13 mouse cellular contexts compared by ENCODE assay signal in the genomic region with DNA sequence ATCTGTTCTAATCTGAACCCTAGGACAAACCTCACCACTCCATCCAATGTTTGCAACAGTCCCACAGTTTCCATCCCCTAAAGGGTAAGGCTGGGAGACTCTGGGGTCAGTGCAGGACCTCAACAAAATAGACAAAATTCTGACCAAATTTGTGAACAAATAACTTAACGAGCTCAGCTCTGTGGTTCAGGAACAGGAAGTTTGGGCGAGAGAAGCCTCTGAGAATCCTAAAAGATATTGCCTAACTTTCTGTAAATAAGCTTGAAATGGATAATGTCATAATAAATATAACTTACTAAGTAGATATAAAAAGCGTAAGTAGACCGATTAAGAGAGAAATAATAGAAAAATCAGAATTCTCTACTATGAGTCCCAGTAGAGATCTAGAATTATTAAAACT.
"Had no signal": no experiment of that assay in that cellular context is flagged by ENCODE, and none has a peak within 500 bp of the region (broad histone marks: within the 10 kb centered on the region; RNA-seq: fewer than 3 reads in every experiment).

No protein-coding gene starts in this region.

- DNase-seq: lung, adult 18-20 months; lung, embryonic 14.5 days; lung, postnatal 10 days; lung, postnatal 4 days; right cerebral cortex, postnatal 14 days; thymus, adult 2 months; thymus, postnatal 25 days; thymus, postnatal 4 days had no signal

- H3K36me3 ChIP-seq: midbrain, embryonic 13.5 days; midbrain, embryonic 15.5 days; neural tube, embryonic 12.5 days had no signal

- H3K9me3 ChIP-seq: megakaryocyte, embryonic 14.5 days; midbrain, embryonic 13.5 days; midbrain, embryonic 15.5 days; neural tube, embryonic 12.5 days had no signal

- ATAC-seq: midbrain, embryonic 13.5 days; midbrain, embryonic 15.5 days had no signal

- H3K4me3 ChIP-seq: megakaryocyte, embryonic 14.5 days; midbrain, embryonic 13.5 days; midbrain, embryonic 15.5 days; neural tube, embryonic 12.5 days had no signal

- H3K4me2 ChIP-seq: lung, embryonic 14.5 days; midbrain, embryonic 11.5 days; midbrain, embryonic 13.5 days; midbrain, embryonic 15.5 days; neural tube, embryonic 12.5 days had no signal

- H3K27ac ChIP-seq: midbrain, embryonic 13.5 days; midbrain, embryonic 15.5 days; neural tube, embryonic 12.5 days had no signal

- H3K9ac ChIP-seq: lung, embryonic 14.5 days; midbrain, embryonic 13.5 days; midbrain, embryonic 15.5 days; neural tube, embryonic 12.5 days had no signal

- H3K27me3 ChIP-seq: megakaryocyte, embryonic 14.5 days; midbrain, embryonic 13.5 days; midbrain, embryonic 15.5 days; neural tube, embryonic 12.5 days had no signal

- H3K4me1 ChIP-seq: megakaryocyte, embryonic 14.5 days; midbrain, embryonic 13.5 days; midbrain, embryonic 15.5 days; neural tube, embryonic 12.5 days had no signal
